Mouse (Mus musculus) liver, embryonic 14.5 days (tissue): ENCODE measurements at regions not wholly inside any gene's neighbourhood (a gene's known extent, or its start where the extent isn't known, plus 50 kb on each side); places are given as distances from the start of the nearest gene placed in this dataset.

Source experiments
- CTCF ChIP-seq: IDR thresholded peaks from 2 replicates; pipeline ENCODE4 v1.5.1; 2016; ENCODE audit warnings: antibody characterized with exemption, low read depth, control low read depth
- EP300 ChIP-seq: IDR thresholded peaks from 2 replicates; pipeline ENCODE4 v1.6.1; 2016; ENCODE audit warnings: antibody characterized with exemption, low read depth

DNA sequence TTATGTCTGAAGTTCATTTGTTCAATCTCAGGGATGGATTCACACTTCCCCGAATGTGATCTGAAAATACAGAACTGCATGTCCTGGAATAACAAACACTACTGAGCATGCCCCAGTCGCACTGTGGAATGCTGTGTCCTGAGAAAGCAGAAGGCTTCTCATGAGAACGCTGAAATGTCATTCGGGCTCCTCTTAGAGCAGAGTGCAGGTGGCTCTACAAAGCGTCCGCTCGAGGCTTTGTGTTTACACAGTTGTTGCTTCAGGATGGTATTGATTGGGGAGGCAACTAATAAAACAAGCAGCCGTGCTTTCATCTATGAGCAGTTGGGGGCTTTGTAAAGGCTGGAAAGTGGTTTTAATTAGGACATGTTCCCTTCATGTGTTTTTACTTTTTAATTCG lies 60.3 kb upstream of the Plscr5 start:
- TF ChIP-seq CTCF, result no peak
- no peak for TF ChIP-seq EP300
